In genomic region chr2:93956908-93957784, GRCm38 (mm10) we compare ENCODE assay signal across 9 mouse cellular contexts. TPM values are rescaled to one million over a fixed set of nuclear protein-coding genes. Genes with fewer than 3 reads are reported as not detected.
DNase-seq lines count a peak whose midpoint lies in the region; ATAC-seq and TF ChIP-seq lines count a peak whose summit lies in the region.
"Had no signal": no experiment of that assay in that cellular context is flagged by ENCODE, and none has a peak within 500 bp of the region (broad histone marks: within the 10 kb centered on the region; RNA-seq: fewer than 3 reads in every experiment).

TSS of gene Gm13889 (minus strand) at chr2:93957201.

- TF ChIP-seq CTCF in olfactory bulb, adult 2 months (IDR thresholded peaks at IDR 0.05; ENCODE audit: insufficient read depth, low read depth, low read length): no peak

- peak; percentile 98 for TF ChIP-seq POLR2A in olfactory bulb, adult 2 months (IDR thresholded peaks at IDR 0.05; ENCODE audit: insufficient read depth, low read depth, low read length)

- peak within 1 kb of the TSS; percentile 94 for H3K9ac ChIP-seq in forebrain, embryonic 16.5 days (replicated peaks; ENCODE audit: low read depth, low read length)
- no peak within 1 kb of the TSS for H3K9ac ChIP-seq in liver, embryonic 15.5 days

- peak within 1 kb of the TSS; percentile 76 for H3K4me3 ChIP-seq in forebrain, embryonic 16.5 days (replicated peaks; ENCODE audit: low read length)
- H3K4me3 ChIP-seq in liver, embryonic 15.5 days (replicated peaks): peak within 1 kb of the TSS; percentile 49
- H3K4me3 ChIP-seq in olfactory bulb, adult 2 months (ENCODE audit: insufficient read depth, low read depth, low read length): peak within 1 kb of the TSS; percentile 75

- peak within 1 kb of the TSS; percentile 91 for H3K4me2 ChIP-seq in forebrain, embryonic 16.5 days (ENCODE audit: low read length)
- peak within 1 kb of the TSS; percentile 63 for H3K4me2 ChIP-seq in liver, embryonic 15.5 days

- no peaks in the 10 kb centered on the region for H3K36me3 ChIP-seq in forebrain, embryonic 16.5 days (ENCODE audit: control insufficient read depth, insufficient read depth)
- no peaks in the 10 kb centered on the region for H3K36me3 ChIP-seq in liver, embryonic 15.5 days (replicated peaks)

- peak; percentile 83 for ATAC-seq in forebrain, embryonic 16.5 days
- peak; percentile 23; the same call in 1 of the 2 replicates for ATAC-seq in liver, embryonic 15.5 days (ENCODE audit: insufficient read depth)

- under 1% methylated on average over 50 of the region's 62 CpGs for WGBS in forebrain, embryonic 16.5 days
- 7% methylated on average over 55 of the region's 62 CpGs for WGBS in liver, embryonic 15.5 days (ENCODE audit: insufficient replicate concordance)
- WGBS in olfactory bulb, adult 2 months: 1% methylated on average over 55 of the region's 62 CpGs

- peaks cover 42% of the 10 kb centered on the region for H3K4me1 ChIP-seq in forebrain, embryonic 16.5 days (replicated peaks; ENCODE audit: control insufficient read depth, insufficient read depth, low read length)
- H3K4me1 ChIP-seq in liver, embryonic 15.5 days (replicated peaks): peaks cover 7% of the 10 kb centered on the region; the same call in 1 of the 2 replicates
- peaks cover 32% of the 10 kb centered on the region for H3K4me1 ChIP-seq in olfactory bulb, adult 2 months (ENCODE audit: control insufficient read depth, insufficient read depth, low read length)

- intact Hi-C loops in heart, postnatal 10 days (cut with DNase I): loop anchor here (1.0 kb wide), 1 partner anchor 45 kb away; no protein-coding TSS in a partner anchor

- H3K27ac ChIP-seq in forebrain, embryonic 16.5 days (ENCODE audit: low read length): peak within 1 kb of the TSS; percentile 97
- H3K27ac ChIP-seq in liver, embryonic 15.5 days (replicated peaks): no peak within 1 kb of the TSS
- peak within 1 kb of the TSS; percentile 99 for H3K27ac ChIP-seq in olfactory bulb, adult 2 months (ENCODE audit: insufficient read depth, low read depth, low read length)

- no peaks in the 10 kb centered on the region for H3K9me3 ChIP-seq in forebrain, embryonic 16.5 days (ENCODE audit: control insufficient read depth, low read length)
- H3K9me3 ChIP-seq in liver, embryonic 15.5 days (replicated peaks): no peaks in the 10 kb centered on the region

- H3K27me3 ChIP-seq in forebrain, embryonic 16.5 days (replicated peaks; ENCODE audit: control insufficient read depth, insufficient read depth, low read length): no peaks in the 10 kb centered on the region
- H3K27me3 ChIP-seq in liver, embryonic 15.5 days: peaks cover 68% of the 10 kb centered on the region

- peak; percentile 34 for DNase-seq in CD4-positive, CD25-positive, alpha-beta regulatory T cell, adult 2 months (ENCODE audit: low read depth, low spot score)
- DNase-seq in cerebellum, adult 11 months: peak; percentile 62
- DNase-seq in heart, postnatal 10 days: peak; percentile 81 to 84
- peak; percentile 83 to 89 for DNase-seq in kidney, postnatal 4 days
- peak; percentile 49 for DNase-seq in urinary bladder, adult 2 months (ENCODE audit: low spot score)

RNA-seq across cellular contexts. Expression of gene Gm13889, which starts in this region (rescaled TPM):
- 17.7 and 18.2 TPM in 2 replicates for polyA plus RNA-seq in forebrain, embryonic 16.5 days (2015; fragmentation: Nextera tagmentation; extraction: Ambion mirVana)
- 10 to 100 TPM; 25.3 to 29.4 TPM for total RNA-seq in heart, postnatal 10 days (2021)
- 1.8 and 2.1 TPM in 2 replicates for polyA plus RNA-seq in liver, embryonic 15.5 days (2015; fragmentation: Nextera tagmentation; extraction: Ambion mirVana)
- polyA plus RNA-seq in olfactory bulb, adult 2 months (2012; ENCODE audit: insufficient read depth, insufficient read length, low replicate concordance, missing spikeins): not detected in 2 replicates
- 48.1 and 49.8 TPM in 2 replicates for polyA plus RNA-seq in urinary bladder, adult 2 months (2012; rRNA removed)
- total RNA-seq: MEL had no signal

Comparison
In these comparisons a context has a peak if more than half of its experiments do, and no peak if none do; other contexts are left out.
1. DNase-seq: peak in every context shown above with its lines; median percentile 86 in kidney, postnatal 4 days; 82 in heart, postnatal 10 days; 62 in cerebellum, adult 11 months; 49 in urinary bladder, adult 2 months; 34 in CD4-positive, CD25-positive, alpha-beta regulatory T cell, adult 2 months.